Mouse (Mus musculus): ENCODE data around the gene Itgb3bp. TPM values are rescaled to one million over a fixed set of nuclear protein-coding genes. Genes with fewer than 3 reads are reported as not detected.

Gene Itgb3bp
- polyA plus RNA-seq (2014; fragmentation: Nextera tagmentation; extraction: Ambion mirVana) = 29.7 and 31.9 TPM in 2 replicates

DNA sequence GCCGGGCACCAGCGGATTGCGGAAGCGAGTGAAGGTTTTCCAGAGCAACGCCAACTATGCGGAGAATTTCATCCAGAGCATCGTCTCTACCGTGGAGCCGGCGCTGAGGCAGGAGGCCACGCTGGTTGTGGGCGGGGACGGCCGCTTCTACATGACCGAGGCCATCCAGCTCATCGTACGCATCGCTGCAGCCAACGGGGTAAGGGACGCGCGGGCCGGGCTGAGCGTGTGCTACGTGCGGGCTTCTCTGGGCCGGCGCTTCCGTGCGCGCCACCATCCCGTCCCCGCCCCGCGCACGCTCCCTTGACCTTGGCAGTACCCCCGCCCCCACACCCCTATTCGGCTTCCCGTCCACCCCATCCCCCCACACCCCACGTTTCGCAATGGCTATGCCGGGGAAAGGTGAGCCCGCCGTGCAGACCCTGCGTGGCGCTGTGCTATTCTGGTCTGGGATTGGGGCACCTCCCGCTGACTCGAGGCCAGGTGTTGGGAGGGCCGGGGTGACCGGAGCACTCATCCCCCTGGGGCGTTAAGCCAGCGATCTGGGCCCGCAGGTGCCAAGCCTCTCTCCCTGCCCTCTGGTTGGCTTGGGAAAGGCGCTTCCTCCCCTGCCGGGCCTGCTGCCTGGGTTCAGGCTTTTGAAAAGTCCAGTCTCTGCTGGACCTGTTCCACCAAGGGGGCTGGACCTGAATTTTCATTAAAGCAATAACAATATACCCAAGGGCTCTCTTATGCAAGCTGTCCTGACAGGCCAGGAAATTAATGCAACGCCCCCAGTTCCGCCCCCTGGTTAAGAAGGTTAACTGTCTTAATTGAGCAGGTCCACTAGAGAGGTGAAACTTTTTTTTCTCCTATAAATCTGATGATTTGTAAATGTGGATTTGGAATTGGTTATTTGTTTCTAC, at the start of gene Itgb3bp:
TSS of gene Itgb3bp (minus strand) at position 201 of the 905 bp plus-strand sequence.
- peak within 1 kb of the TSS; percentile 87 for H3K27ac ChIP-seq (replicated peaks; ENCODE audit: low read depth, low read length)
- peak; percentile 95 for ATAC-seq (ENCODE audit: low read depth)
- WGBS = 1% methylated on average over 23 of the region's 57 CpGs
- H3K9ac ChIP-seq (ENCODE audit: low read depth, low read length) = peak within 1 kb of the TSS; percentile 76
- peak within 1 kb of the TSS; percentile 96 for H3K4me2 ChIP-seq (ENCODE audit: low read depth, low read length)
- H3K36me3 ChIP-seq (ENCODE audit: control insufficient read depth, insufficient read depth, low read length) = no peaks in the 10 kb centered on the region
- peak within 1 kb of the TSS; percentile 69 for H3K4me3 ChIP-seq (ENCODE audit: low read depth, low read length)
- peaks cover 14% of the 10 kb centered on the region for H3K4me1 ChIP-seq (ENCODE audit: control insufficient read depth, insufficient read depth, low read length)
- DNase-seq (ENCODE audit: low spot score) = peak; percentile 89
- H3K27me3 ChIP-seq (replicated peaks; ENCODE audit: control insufficient read depth, insufficient read depth, low read length) = no peaks in the 10 kb centered on the region
- H3K9me3 ChIP-seq (ENCODE audit: control insufficient read depth, low read length) = no peaks in the 10 kb centered on the region

DNA sequence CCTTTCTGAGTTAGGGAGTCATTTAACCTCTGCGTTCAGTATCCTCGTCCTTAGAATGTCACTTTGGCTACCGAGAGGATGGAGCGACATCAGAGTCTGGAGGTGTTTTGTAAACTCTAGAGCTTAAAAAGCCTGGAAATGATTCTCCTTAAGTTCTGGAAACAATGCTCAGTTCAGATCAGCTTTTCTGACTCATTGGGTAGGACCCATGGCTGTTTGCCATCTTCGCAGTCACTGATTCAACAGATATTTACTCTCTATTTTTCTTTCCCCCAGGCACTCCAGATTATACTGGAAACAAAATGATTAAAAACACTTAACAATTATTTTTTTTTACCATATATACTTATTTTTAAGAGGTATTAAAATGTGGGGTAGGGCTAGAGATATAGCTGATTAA, 49.7 kb upstream of the Itgb3bp start:
- DNase-seq (ENCODE audit: low spot score) (no peak), ATAC-seq (ENCODE audit: low read depth) (no peak)
- peaks cover 3% of the 10 kb centered on the region; the same call in 1 of the 2 replicates for H3K36me3 ChIP-seq (ENCODE audit: control insufficient read depth, insufficient read depth, low read length)
- no peak overlapping the region for H3K4me3 ChIP-seq (ENCODE audit: low read depth, low read length)
- H3K27ac ChIP-seq (replicated peaks; ENCODE audit: low read depth, low read length) = no peak overlapping the region
- no peaks in the 10 kb centered on the region for H3K27me3 ChIP-seq (replicated peaks; ENCODE audit: control insufficient read depth, insufficient read depth, low read length)
- no peaks in the 10 kb centered on the region for H3K9me3 ChIP-seq (ENCODE audit: control insufficient read depth, low read length)
- 81% methylated on average over 5 of the region's 5 CpGs for WGBS
- H3K9ac ChIP-seq (ENCODE audit: low read depth, low read length) = no peak overlapping the region
- no peaks in the 10 kb centered on the region for H3K4me1 ChIP-seq (ENCODE audit: control insufficient read depth, insufficient read depth, low read length)
- H3K4me2 ChIP-seq (ENCODE audit: low read depth, low read length) = no peak overlapping the region

DNA sequence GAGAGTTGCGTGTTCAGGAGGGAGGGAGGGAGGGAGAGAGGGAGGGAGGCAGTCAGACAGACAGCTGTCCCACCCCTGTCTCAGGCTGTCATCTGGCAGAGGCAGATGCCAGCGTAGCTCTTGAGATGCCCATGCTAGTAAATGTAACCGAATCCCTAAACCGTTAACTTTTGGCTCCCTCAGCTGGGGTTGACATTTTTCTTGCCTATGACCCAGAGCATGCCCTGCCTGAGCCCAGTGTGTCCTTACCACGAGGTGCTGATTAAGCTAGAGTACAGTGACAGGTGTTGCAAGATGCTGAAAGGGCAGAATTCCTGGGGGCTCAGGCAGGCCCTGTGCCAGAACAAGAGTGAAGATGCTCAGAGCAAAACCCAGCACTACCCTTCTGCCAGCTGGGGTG, 44.8 kb upstream of the Itgb3bp start:
- no peaks in the 10 kb centered on the region; the same call in 1 of the 2 replicates for H3K4me1 ChIP-seq (ENCODE audit: control insufficient read depth, insufficient read depth, low read length)
- H3K4me2 ChIP-seq (ENCODE audit: low read depth, low read length) = no peak overlapping the region
- H3K27me3 ChIP-seq (replicated peaks; ENCODE audit: control insufficient read depth, insufficient read depth, low read length) = no peaks in the 10 kb centered on the region
- DNase-seq (ENCODE audit: low spot score) = peak; percentile 59
- no peak overlapping the region for H3K9ac ChIP-seq (ENCODE audit: low read depth, low read length)
- H3K27ac ChIP-seq (replicated peaks; ENCODE audit: low read depth, low read length) = no peak overlapping the region
- H3K9me3 ChIP-seq (ENCODE audit: control insufficient read depth, low read length) = no peaks in the 10 kb centered on the region
- no peak overlapping the region for H3K4me3 ChIP-seq (ENCODE audit: low read depth, low read length)
- 51% methylated on average over 5 of the region's 5 CpGs for WGBS
- peak; percentile 67; the same call in 1 of the 2 replicates for ATAC-seq (ENCODE audit: low read depth)
- no peaks in the 10 kb centered on the region for H3K36me3 ChIP-seq (ENCODE audit: control insufficient read depth, insufficient read depth, low read length)

GRCm38 (mm10) chr4:99973931-99974330, 44.3 kb upstream of the Itgb3bp start:
- Histone ChIP-seq H3K36me3 (ENCODE audit: control insufficient read depth, insufficient read depth, low read length) (no peaks in the 10 kb centered on the region), H3K9ac (ENCODE audit: low read depth, low read length) (no peak overlapping the region), H3K27ac (replicated peaks; ENCODE audit: low read depth, low read length) (no peak overlapping the region), H3K27me3 (replicated peaks; ENCODE audit: control insufficient read depth, insufficient read depth, low read length) (no peaks in the 10 kb centered on the region), H3K9me3 (ENCODE audit: control insufficient read depth, low read length) (no peaks in the 10 kb centered on the region), H3K4me1 (ENCODE audit: control insufficient read depth, insufficient read depth, low read length) (no peaks in the 10 kb centered on the region; the same call in 1 of the 2 replicates), H3K4me2 (ENCODE audit: low read depth, low read length) (no peak overlapping the region), H3K4me3 (ENCODE audit: low read depth, low read length) (no peak overlapping the region)
- no peak; the same call in 1 of the 2 replicates for ATAC-seq (ENCODE audit: low read depth)
- no peak for DNase-seq (ENCODE audit: low spot score)
- 87% methylated on average over 1 of the region's 1 CpGs for WGBS

DNA sequence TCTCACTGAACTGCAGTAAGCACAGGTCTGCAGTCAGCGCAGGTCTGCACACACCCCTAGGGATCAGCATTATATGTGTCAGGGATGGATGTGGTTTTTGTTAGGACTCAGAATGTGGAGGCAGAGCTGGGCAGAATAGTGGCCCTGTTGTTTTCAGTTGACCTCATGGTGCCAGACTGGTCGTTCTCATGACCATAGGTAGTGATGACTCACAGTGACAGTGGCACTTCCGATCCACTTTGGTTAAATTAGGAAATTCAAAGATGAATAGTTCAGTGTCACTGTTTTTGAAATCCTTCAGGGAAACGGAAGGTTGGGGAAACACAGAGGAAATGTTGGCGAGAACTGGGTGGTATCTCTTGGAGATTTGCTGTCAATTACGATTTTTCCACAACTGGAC, 43.3 kb upstream of the Itgb3bp start:
- ATAC-seq (ENCODE audit: low read depth) = no peak
- Histone ChIP-seq H3K9ac (ENCODE audit: low read depth, low read length) (no peak overlapping the region), H3K4me3 (ENCODE audit: low read depth, low read length) (no peak overlapping the region), H3K4me1 (ENCODE audit: control insufficient read depth, insufficient read depth, low read length) (no peaks in the 10 kb centered on the region; the same call in 1 of the 2 replicates), H3K4me2 (ENCODE audit: low read depth, low read length) (no peak overlapping the region), H3K36me3 (ENCODE audit: control insufficient read depth, insufficient read depth, low read length) (no peaks in the 10 kb centered on the region), H3K9me3 (ENCODE audit: control insufficient read depth, low read length) (no peaks in the 10 kb centered on the region), H3K27me3 (replicated peaks; ENCODE audit: control insufficient read depth, insufficient read depth, low read length) (no peaks in the 10 kb centered on the region), H3K27ac (replicated peaks; ENCODE audit: low read depth, low read length) (no peak overlapping the region)
- DNase-seq (ENCODE audit: low spot score) = no peak
- WGBS = 77% methylated on average over 6 of the region's 6 CpGs

GRCm38 (mm10) chr4:99970097-99970496, 40.5 kb upstream of the Itgb3bp start:
- peak; percentile 61 for DNase-seq (ENCODE audit: low spot score)
- H3K4me3 ChIP-seq (ENCODE audit: low read depth, low read length) = no peak overlapping the region
- no peak overlapping the region for H3K4me2 ChIP-seq (ENCODE audit: low read depth, low read length)
- WGBS = 37% methylated on average over 4 of the region's 4 CpGs
- no peak overlapping the region for H3K9ac ChIP-seq (ENCODE audit: low read depth, low read length)
- H3K9me3 ChIP-seq (ENCODE audit: control insufficient read depth, low read length) = no peaks in the 10 kb centered on the region
- H3K27ac ChIP-seq (replicated peaks; ENCODE audit: low read depth, low read length) = no peak overlapping the region
- H3K27me3 ChIP-seq (replicated peaks; ENCODE audit: control insufficient read depth, insufficient read depth, low read length) = no peaks in the 10 kb centered on the region
- peaks cover 8% of the 10 kb centered on the region; the same call in 1 of the 2 replicates for H3K36me3 ChIP-seq (ENCODE audit: control insufficient read depth, insufficient read depth, low read length)
- ATAC-seq (ENCODE audit: low read depth) = no peak
- peaks cover 4% of the 10 kb centered on the region; the same call in 1 of the 2 replicates for H3K4me1 ChIP-seq (ENCODE audit: control insufficient read depth, insufficient read depth, low read length)

GRCm38 (mm10) chr4:99969328-99969727, 39.7 kb upstream of the Itgb3bp start:
- Histone ChIP-seq H3K4me3 (ENCODE audit: low read depth, low read length) (no peak overlapping the region), H3K27me3 (replicated peaks; ENCODE audit: control insufficient read depth, insufficient read depth, low read length) (no peaks in the 10 kb centered on the region), H3K4me1 (ENCODE audit: control insufficient read depth, insufficient read depth, low read length) (peaks cover 4% of the 10 kb centered on the region; the same call in 1 of the 2 replicates), H3K4me2 (ENCODE audit: low read depth, low read length) (no peak overlapping the region), H3K9ac (ENCODE audit: low read depth, low read length) (no peak overlapping the region), H3K36me3 (ENCODE audit: control insufficient read depth, insufficient read depth, low read length) (peaks cover 8% of the 10 kb centered on the region; the same call in 1 of the 2 replicates), H3K9me3 (ENCODE audit: control insufficient read depth, low read length) (no peaks in the 10 kb centered on the region), H3K27ac (replicated peaks; ENCODE audit: low read depth, low read length) (no peak overlapping the region)
- WGBS = 41% methylated on average over 5 of the region's 5 CpGs
- DNase-seq (ENCODE audit: low spot score) (no peak), ATAC-seq (ENCODE audit: low read depth) (no peak)

DNA sequence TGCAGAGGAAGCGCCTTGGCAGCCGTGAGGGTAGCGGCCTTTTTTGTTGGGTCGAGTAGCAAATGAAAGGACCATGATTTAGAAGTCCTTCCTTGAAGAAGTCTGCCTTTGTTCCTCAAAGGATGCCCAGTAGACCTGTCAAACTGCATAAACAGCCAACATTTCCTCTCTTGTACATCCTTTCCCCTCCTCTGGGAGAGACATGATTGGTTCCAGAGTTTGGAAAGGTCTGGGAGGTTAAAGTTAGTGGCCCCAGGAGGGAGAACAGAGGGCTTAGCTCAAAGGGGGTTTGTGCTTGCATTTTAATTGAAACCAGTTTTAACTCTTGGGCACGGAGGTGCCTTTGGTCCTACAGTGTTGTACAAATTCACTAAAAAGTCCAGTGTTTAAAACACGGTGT, 36.9 kb upstream of the Itgb3bp start:
- ATAC-seq (ENCODE audit: low read depth) (no peak), DNase-seq (ENCODE audit: low spot score) (no peak)

More for the DNA sequence above, 36.9 kb upstream of the Itgb3bp start:
- no peaks in the 10 kb centered on the region for H3K9me3 ChIP-seq (ENCODE audit: control insufficient read depth, low read length)
- H3K27ac ChIP-seq (replicated peaks; ENCODE audit: low read depth, low read length) = no peak overlapping the region
- peaks cover 4% of the 10 kb centered on the region; the same call in 1 of the 2 replicates for H3K4me1 ChIP-seq (ENCODE audit: control insufficient read depth, insufficient read depth, low read length)
- peaks cover 8% of the 10 kb centered on the region; the same call in 1 of the 2 replicates for H3K36me3 ChIP-seq (ENCODE audit: control insufficient read depth, insufficient read depth, low read length)
- H3K4me3 ChIP-seq (ENCODE audit: low read depth, low read length) = no peak overlapping the region
- 0 out of 2 replicates have a peak overlapping the region, but pooled peaks have one; percentile 10 for H3K4me2 ChIP-seq (ENCODE audit: low read depth, low read length)
- 24% methylated on average over 6 of the region's 6 CpGs for WGBS
- no peak overlapping the region for H3K9ac ChIP-seq (ENCODE audit: low read depth, low read length)
- no peaks in the 10 kb centered on the region for H3K27me3 ChIP-seq (replicated peaks; ENCODE audit: control insufficient read depth, insufficient read depth, low read length)
